Mouse (Mus musculus) G1E (cell line): ENCODE data around the gene Prss33.

ENCODE experiments used
- CTCF ChIP-seq: IDR thresholded peaks from 2 replicates; pipeline ENCODE4 v1.5.1; 2012; ENCODE audit warnings: low read depth, low read length, inconsistent platforms, mixed read lengths
- POLR2AphosphoS5 ChIP-seq: IDR thresholded peaks from 2 replicates; pipeline ENCODE4 v1.6.1; 2012; ENCODE audit warnings: low read depth, low read length, inconsistent platforms; ENCODE audit not compliant: insufficient replicate concordance
- TAL1 ChIP-seq: conservative IDR thresholded peaks from 2 replicates; pipeline ENCODE4 v1.6.1; 2012; ENCODE audit warnings: low read depth, low read length, inconsistent platforms, mixed read lengths

GRCm38 (mm10) chr17:23857913-23858312, 22.1 kb upstream of the Prss33 start:
- TF ChIP-seq CTCF (no peak), POLR2AphosphoS5 (no peak), TAL1 (no peak)
